Mouse (Mus musculus) lung, embryonic 15.5 days (tissue): ENCODE measurements around the gene Tmem52. TPM values are rescaled to one million over a fixed set of nuclear protein-coding genes. Genes with fewer than 3 reads are reported as not detected.

Experiments
- ATAC-seq: fragments of 200-750 bp; cut with Nextera tagmentation; 2 replicates; pipeline ENCODE4 v1.8.0; 2017; ENCODE audit warnings: moderate number of reproducible peaks, borderline replicate concordance; ENCODE audit not compliant: low FRiP score, low TSS enrichment; ENCODE audit errors: extremely low read depth
- H3K27ac ChIP-seq: fragments of 300-500 bp; sonication (generic); 2 replicates; pipeline ENCODE4 v1.5.1; 2015; ENCODE audit warnings: moderate library complexity, mild to moderate bottlenecking, inconsistent platforms
- H3K27me3 ChIP-seq: fragments of 300-500 bp; sonication (generic); 2 replicates; pipeline ENCODE4 v1.6.1; 2015; ENCODE audit warnings: inconsistent platforms
- H3K36me3 ChIP-seq: fragments of 300-500 bp; sonication (generic); 2 replicates; pipeline ENCODE4 v1.6.1; 2015; ENCODE audit warnings: inconsistent platforms
- H3K4me1 ChIP-seq: fragments of 300-500 bp; sonication (generic); 2 replicates; pipeline ENCODE4 v1.6.1; 2015; ENCODE audit warnings: inconsistent platforms
- H3K4me2 ChIP-seq: fragments of 300-500 bp; sonication (generic); 2 replicates; pipeline ENCODE4 v1.6.1; 2015; ENCODE audit warnings: inconsistent platforms, mild to moderate bottlenecking, moderate library complexity
- H3K4me3 ChIP-seq: fragments of 300-500 bp; sonication (generic); 2 replicates; pipeline ENCODE4 v1.5.1; 2015; ENCODE audit warnings: mild to moderate bottlenecking, inconsistent platforms
- H3K9ac ChIP-seq: fragments of 300-500 bp; sonication (generic); 2 replicates; pipeline ENCODE4 v1.6.1; 2015; ENCODE audit warnings: inconsistent platforms
- H3K9me3 ChIP-seq: fragments of 300-500 bp; sonication (generic); 2 replicates; pipeline ENCODE4 v1.6.1; 2016; ENCODE audit warnings: inconsistent platforms
- whole genome bisulfite sequencing: fragments of 180-500 bp; shearing (Covaris S2); methylation state at CpG from one replicate; pipeline ENCODE4 v1.1.7; 2015; 5-methylcytosine and 5-hydroxymethylcytosine counted together
- polyA plus RNA-seq: library from polyadenylated mRNA; unstranded; fragments of >200 nt; fragmentation: Nextera tagmentation; extraction: Ambion mirVana; gene quantifications from 2 replicates; pipeline ENCODE4 v1.2.1, GENCODE M21; 2015

The Tmem52 gene
- polyA plus RNA-seq, 1 experiment from 2014 or later, result 0.27 TPM

GRCm38 (mm10) chr4:155463050-155463449, 5.9 kb upstream of the Tmem52 start:
- ATAC-seq, result no peak

GRCm38 (mm10) chr4:155463611-155464010, 5.3 kb upstream of the Tmem52 start:
- Histone ChIP-seq H3K4me1 (no peaks in the 10 kb centered on the region), H3K9ac (no peak overlapping the region), H3K9me3 (no peaks in the 10 kb centered on the region), H3K4me3 (no peak overlapping the region), H3K27ac (no peak overlapping the region), H3K4me2 (no peak overlapping the region), H3K36me3 (no peaks in the 10 kb centered on the region), H3K27me3 (no peaks in the 10 kb centered on the region)
- ATAC-seq, result no peak
- 79% methylated on average over 6 of the region's 6 CpGs for WGBS

More at GRCm38 (mm10) chr4:155463050-155463449, 5.9 kb upstream of the Tmem52 start:
- Histone ChIP-seq H3K4me1 (no peaks in the 10 kb centered on the region), H3K9ac (no peak overlapping the region), H3K36me3 (no peaks in the 10 kb centered on the region), H3K27me3 (no peaks in the 10 kb centered on the region), H3K27ac (no peak overlapping the region), H3K4me2 (no peak overlapping the region), H3K9me3 (no peaks in the 10 kb centered on the region), H3K4me3 (no peak overlapping the region)
- 75% methylated on average over 13 of the region's 13 CpGs for WGBS

GRCm38 (mm10) chr4:155464061-155464460, 4.9 kb upstream of the Tmem52 start:
- Histone ChIP-seq H3K4me2 (no peak overlapping the region), H3K36me3 (no peaks in the 10 kb centered on the region), H3K4me3 (no peak overlapping the region), H3K9ac (no peak overlapping the region), H3K27ac (no peak overlapping the region), H3K9me3 (no peaks in the 10 kb centered on the region), H3K4me1 (0 out of 2 replicates have a peak, but pooled peaks cover under 1% of the 10 kb centered on the region), H3K27me3 (no peaks in the 10 kb centered on the region)
- no peak for ATAC-seq
- 86% methylated on average over 4 of the region's 4 CpGs for WGBS

GRCm38 (mm10) chr4:155465607-155466006, 3.3 kb upstream of the Tmem52 start:
- no peak for ATAC-seq
- WGBS, result 64% methylated on average over 6 of the region's 6 CpGs
- no peak overlapping the region for H3K27ac ChIP-seq
- no peak overlapping the region for H3K4me2 ChIP-seq
- H3K4me3 ChIP-seq, result no peak overlapping the region
- no peaks in the 10 kb centered on the region for H3K36me3 ChIP-seq
- no peak overlapping the region for H3K9ac ChIP-seq
- no peaks in the 10 kb centered on the region for H3K27me3 ChIP-seq
- 0 out of 2 replicates have a peak, but pooled peaks cover 4% of the 10 kb centered on the region for H3K4me1 ChIP-seq
- no peaks in the 10 kb centered on the region for H3K9me3 ChIP-seq

GRCm38 (mm10) chr4:155466080-155466479, 2.8 kb upstream of the Tmem52 start:
- WGBS, result 74% methylated on average over 5 of the region's 5 CpGs
- no peaks in the 10 kb centered on the region for H3K27me3 ChIP-seq
- no peak overlapping the region for H3K4me2 ChIP-seq
- H3K27ac ChIP-seq, result no peak overlapping the region
- H3K9ac ChIP-seq, result no peak overlapping the region
- no peaks in the 10 kb centered on the region for H3K36me3 ChIP-seq
- H3K4me3 ChIP-seq, result no peak overlapping the region
- 0 out of 2 replicates have a peak, but pooled peaks cover 4% of the 10 kb centered on the region for H3K4me1 ChIP-seq
- H3K9me3 ChIP-seq, result no peaks in the 10 kb centered on the region
- no peak for ATAC-seq

- Histone ChIP-seq H3K27ac (no peak overlapping the region), H3K9ac (no peak overlapping the region), H3K27me3 (no peaks in the 10 kb centered on the region), H3K4me2 (no peak overlapping the region), H3K36me3 (no peaks in the 10 kb centered on the region), H3K9me3 (no peaks in the 10 kb centered on the region), H3K4me3 (no peak overlapping the region), H3K4me1 (0 out of 2 replicates have a peak, but pooled peaks cover 4% of the 10 kb centered on the region)
- no peak for ATAC-seq
- 76% methylated on average over 13 of the region's 13 CpGs for WGBS
These were observed 1.5 kb upstream of the Tmem52 start for GRCm38 (mm10) chr4:155467237-155468010.

- 0 out of 2 replicates have a peak, but pooled peaks have one; percentile 27 for ATAC-seq
- Histone ChIP-seq H3K4me1 (peaks cover 8% of the 10 kb centered on the region; the same call in 1 of the 2 replicates), H3K27me3 (no peaks in the 10 kb centered on the region), H3K27ac (no peak overlapping the region), H3K9ac (no peak overlapping the region), H3K4me3 (no peak overlapping the region), H3K36me3 (no peaks in the 10 kb centered on the region), H3K9me3 (no peaks in the 10 kb centered on the region), H3K4me2 (peak overlapping the region; percentile 62)
- 68% methylated on average over 18 of the region's 18 CpGs for WGBS
These were observed 812 bp downstream of the Tmem52 start for GRCm38 (mm10) chr4:155469590-155470262.

GRCm38 (mm10) chr4:155470263-155470953, 1.5 kb downstream of the Tmem52 start:
- no peak overlapping the region for H3K27ac ChIP-seq
- no peak overlapping the region for H3K9ac ChIP-seq
- ATAC-seq, result no peak
- H3K4me3 ChIP-seq, result no peak overlapping the region
- H3K36me3 ChIP-seq, result no peaks in the 10 kb centered on the region
- no peaks in the 10 kb centered on the region for H3K27me3 ChIP-seq
- WGBS, result 75% methylated on average over 16 of the region's 16 CpGs
- H3K4me1 ChIP-seq, result peaks cover 8% of the 10 kb centered on the region; the same call in 1 of the 2 replicates
- no peak overlapping the region for H3K4me2 ChIP-seq
- no peaks in the 10 kb centered on the region for H3K9me3 ChIP-seq

GRCm38 (mm10) chr4:155470997-155471396, 2.1 kb downstream of the Tmem52 start:
- H3K27me3 ChIP-seq, result no peaks in the 10 kb centered on the region
- no peak for ATAC-seq
- WGBS, result 74% methylated on average over 7 of the region's 7 CpGs

GRCm38 (mm10) chr4:155471406-155471805, 2.5 kb downstream of the Tmem52 start:
- ATAC-seq, result no peak
- Histone ChIP-seq H3K4me3 (no peak overlapping the region), H3K9ac (no peak overlapping the region), H3K4me2 (no peak overlapping the region), H3K36me3 (no peaks in the 10 kb centered on the region), H3K9me3 (no peaks in the 10 kb centered on the region), H3K27me3 (no peaks in the 10 kb centered on the region), H3K4me1 (peaks cover 8% of the 10 kb centered on the region; the same call in 1 of the 2 replicates), H3K27ac (no peak overlapping the region)
- WGBS, result 86% methylated on average over 7 of the region's 7 CpGs

More at GRCm38 (mm10) chr4:155470997-155471396, 2.1 kb downstream of the Tmem52 start:
- no peak overlapping the region for H3K27ac ChIP-seq
- H3K4me1 ChIP-seq, result peaks cover 8% of the 10 kb centered on the region; the same call in 1 of the 2 replicates
- H3K36me3 ChIP-seq, result no peaks in the 10 kb centered on the region
- H3K9ac ChIP-seq, result no peak overlapping the region
- H3K9me3 ChIP-seq, result no peaks in the 10 kb centered on the region
- no peak overlapping the region for H3K4me2 ChIP-seq
- no peak overlapping the region for H3K4me3 ChIP-seq

- Histone ChIP-seq H3K9me3 (no peaks in the 10 kb centered on the region), H3K27me3 (no peaks in the 10 kb centered on the region), H3K4me1 (peaks cover 8% of the 10 kb centered on the region; the same call in 1 of the 2 replicates), H3K27ac (no peak overlapping the region), H3K36me3 (no peaks in the 10 kb centered on the region), H3K4me3 (no peak overlapping the region), H3K4me2 (no peak overlapping the region), H3K9ac (no peak overlapping the region)
- 64% methylated on average over 3 of the region's 3 CpGs for WGBS
- ATAC-seq, result no peak
These were observed 3.9 kb downstream of the Tmem52 start for GRCm38 (mm10) chr4:155472716-155473290.
